Mouse (Mus musculus): Measurements from ENCODE around the gene Rbm15b.

The Rbm15b gene

DNA sequence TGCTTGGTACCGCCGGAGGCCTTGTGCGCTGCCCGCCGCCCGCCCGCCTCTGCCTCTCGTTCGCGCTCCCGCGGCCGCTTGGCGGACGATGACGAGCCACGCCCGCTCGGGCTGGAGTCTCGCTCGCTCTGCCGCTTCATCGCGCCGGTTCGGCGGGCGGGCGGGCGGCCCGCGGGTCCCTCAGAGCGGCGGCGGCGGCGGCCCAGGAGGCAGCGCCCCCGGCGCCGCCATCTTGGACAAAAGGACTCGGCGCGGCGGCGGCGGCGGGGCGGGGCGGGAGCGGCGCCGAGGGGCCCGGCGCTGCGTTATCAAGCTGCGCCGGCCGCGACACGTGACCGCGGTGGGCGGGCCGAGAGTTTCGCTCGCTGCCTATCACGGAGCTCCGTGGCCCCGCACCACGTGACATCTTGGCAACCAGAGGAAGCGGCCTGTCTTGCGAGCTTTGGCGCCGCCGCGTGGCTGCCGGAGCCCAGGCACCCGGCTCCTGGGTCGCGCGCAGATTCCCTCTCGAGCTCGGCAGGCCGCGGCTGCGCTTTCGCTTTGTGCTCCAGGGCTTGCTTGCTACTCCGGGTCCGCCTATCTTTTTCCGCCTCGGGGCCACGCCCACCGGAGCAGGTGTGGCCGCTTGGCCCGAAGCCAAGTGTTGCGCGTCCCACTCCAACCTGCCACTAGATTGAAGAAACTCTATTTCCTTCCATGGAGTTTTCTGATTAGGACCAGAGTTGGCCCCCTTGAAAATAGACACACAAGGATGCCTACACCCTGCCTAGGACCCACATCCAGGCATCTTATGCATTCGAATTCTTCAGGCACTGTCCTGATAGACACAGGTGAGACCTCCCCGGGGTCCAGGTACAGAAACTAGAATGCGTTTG lies at the start of gene Rbm15b:
TSS of gene Rbm15b (minus strand) at position 601 of the 875 bp plus-strand sequence.
- DNase-seq (ENCODE audit: low read depth) = peak; percentile 94

DNA sequence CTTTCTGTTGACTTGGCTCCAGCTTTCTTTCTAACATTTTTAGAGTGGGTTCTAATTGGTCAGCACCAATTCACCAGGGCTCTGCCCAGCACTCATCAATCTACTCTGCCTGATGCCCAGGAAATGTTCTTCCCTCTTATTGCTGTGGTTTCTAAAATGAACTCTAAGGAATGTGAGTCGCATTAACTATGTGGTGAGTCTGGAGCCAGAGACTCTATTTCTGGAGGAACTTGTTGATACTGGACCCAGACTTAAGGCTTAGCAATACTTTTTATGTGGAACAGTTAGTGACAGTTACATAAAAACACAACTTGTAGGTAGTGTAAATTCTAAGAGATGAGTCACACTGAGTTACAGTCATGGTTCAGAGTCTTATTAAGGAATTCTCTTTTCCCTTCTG lies 47.8 kb upstream of the Rbm15b start:
- DNase-seq (ENCODE audit: low read depth) = no peak

DNA sequence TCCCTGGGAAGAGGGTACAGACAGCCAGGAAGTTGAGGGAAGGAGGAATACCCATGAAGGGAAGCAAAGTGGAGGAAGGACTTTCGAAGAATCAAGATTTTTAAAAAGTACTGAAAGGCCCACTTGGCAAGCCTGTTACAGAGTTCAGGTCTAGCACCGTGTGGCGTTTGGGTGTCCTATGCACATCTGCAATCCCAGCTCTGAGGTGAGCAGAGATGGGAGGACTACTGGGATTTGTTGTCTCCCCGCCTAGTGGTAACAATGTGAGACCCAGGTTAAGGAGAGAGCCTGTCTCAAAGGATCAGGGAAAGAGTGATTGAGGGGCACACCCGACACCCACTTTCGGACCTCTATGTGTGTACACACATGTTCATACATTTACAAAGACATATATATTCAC lies 27.6 kb upstream of the Rbm15b start:
- no peak for DNase-seq (ENCODE audit: low read depth)

DNA sequence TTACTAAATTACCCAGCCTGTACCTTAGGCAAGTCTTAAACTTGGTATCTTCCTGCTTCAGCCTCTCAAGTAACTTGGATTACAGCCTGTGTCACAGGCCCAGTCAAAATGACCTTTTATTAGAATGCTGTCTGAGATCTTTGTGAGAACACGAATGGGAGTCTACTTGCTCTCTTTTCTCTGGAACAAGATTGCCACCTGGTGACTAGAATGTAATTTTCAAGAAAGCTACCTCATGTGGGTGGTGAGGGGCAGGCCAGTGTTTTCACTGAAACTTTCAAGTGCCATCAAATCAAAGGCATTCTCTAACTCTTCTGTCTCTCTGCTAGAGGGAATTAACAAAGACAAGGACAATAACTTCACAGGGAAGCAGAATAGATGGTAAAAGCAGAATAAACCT lies 26.5 kb upstream of the Rbm15b start:
- no peak for DNase-seq (ENCODE audit: low read depth)

DNA sequence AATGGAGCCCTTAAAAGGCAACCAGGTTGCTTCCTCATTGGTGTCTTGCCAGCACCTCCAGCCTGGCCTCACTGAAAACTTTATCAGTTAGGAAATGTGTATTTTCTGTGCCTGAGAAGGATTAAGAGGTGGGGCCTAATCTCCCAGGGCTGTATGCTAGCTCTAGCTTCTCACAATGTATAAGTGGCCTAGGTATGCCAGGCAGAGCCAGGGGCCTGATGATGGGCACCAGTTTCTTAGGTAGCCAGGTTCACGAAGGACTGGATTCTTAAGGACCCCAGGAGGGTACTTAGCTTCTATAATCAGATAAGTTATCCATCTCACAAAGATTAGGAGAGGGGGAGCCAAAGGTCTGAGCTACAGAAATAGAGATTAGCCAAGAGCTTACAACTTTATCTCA lies 24.4 kb upstream of the Rbm15b start:
- no peak for DNase-seq (ENCODE audit: low read depth)

DNA sequence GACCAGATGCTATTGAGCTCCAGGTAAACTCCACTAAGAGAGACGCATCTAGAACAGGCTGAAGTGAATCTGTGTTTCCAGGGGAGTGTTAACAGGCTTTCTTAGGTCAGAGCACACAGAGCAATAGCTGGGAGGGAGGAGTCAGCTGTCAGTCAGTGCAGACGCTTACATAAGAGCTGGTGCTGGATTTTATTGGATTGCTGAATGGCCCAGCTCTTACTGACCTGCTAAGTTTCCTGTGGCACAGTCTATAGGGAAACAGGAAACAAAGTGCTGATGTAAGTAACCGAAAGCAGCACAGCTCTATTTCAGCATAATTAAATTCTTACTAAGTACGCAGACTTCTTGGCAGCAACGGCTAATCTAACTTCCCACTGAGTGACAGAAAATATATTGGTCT lies 21.5 kb upstream of the Rbm15b start:
- no peak for DNase-seq (ENCODE audit: low read depth)

DNA sequence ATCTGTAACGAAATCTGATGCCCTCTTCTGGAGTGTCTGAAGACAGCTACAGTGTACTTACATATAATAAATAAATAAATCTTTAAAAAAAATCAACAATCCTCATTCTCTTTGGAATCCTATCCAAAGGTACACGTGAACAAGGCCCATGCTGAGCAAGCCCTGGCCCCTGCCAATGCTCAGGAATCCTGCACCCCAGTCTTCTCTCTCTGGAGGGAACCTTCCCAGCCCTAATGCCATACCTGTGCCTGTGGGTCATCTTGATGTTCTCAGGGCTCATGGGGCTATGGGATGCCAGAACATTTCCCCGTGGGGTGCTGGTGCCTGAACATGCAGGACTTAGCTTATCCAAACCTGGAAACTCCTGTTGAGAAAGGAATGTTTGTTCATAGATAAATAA lies 20.9 kb upstream of the Rbm15b start:
- no peak for DNase-seq (ENCODE audit: low read depth)

DNA sequence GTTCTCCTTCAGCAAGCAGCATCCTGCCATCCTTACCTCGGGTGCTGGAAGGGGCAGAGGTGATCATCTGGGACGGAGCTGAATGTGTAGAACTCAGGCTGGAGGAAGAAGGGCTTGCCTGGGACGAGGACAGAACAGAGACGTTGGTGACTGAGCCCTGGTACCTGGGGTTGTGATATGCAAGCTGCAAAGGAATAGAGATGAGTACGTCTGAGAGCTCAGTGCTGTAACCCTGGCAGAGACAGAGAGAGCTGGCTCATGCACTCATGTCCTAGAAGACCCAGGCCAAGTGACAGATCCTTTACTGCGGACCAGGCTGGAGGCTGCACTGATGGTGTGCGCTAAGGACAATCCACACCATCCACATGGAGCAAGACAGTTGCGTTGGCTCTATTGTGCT lies 19.4 kb upstream of the Rbm15b start:
- no peak for DNase-seq (ENCODE audit: low read depth)

DNA sequence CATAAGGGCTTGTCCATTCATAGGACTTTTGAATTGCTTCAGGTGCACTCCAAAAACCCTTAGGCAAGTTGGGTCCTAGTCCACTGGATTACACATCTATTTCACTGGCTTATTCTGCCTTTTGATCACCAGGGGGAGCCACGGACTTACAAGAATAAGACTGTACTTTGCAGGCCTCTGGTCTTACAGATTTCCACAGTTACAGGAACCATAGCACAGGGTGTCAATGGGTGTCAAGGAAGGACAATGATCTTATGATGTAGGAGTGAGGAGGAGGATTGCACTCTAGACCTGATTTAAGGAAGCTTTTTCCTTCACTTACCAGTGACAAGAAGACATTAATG lies 16.5 kb upstream of the Rbm15b start:
- peak; percentile 58 for DNase-seq (ENCODE audit: low read depth)

DNA sequence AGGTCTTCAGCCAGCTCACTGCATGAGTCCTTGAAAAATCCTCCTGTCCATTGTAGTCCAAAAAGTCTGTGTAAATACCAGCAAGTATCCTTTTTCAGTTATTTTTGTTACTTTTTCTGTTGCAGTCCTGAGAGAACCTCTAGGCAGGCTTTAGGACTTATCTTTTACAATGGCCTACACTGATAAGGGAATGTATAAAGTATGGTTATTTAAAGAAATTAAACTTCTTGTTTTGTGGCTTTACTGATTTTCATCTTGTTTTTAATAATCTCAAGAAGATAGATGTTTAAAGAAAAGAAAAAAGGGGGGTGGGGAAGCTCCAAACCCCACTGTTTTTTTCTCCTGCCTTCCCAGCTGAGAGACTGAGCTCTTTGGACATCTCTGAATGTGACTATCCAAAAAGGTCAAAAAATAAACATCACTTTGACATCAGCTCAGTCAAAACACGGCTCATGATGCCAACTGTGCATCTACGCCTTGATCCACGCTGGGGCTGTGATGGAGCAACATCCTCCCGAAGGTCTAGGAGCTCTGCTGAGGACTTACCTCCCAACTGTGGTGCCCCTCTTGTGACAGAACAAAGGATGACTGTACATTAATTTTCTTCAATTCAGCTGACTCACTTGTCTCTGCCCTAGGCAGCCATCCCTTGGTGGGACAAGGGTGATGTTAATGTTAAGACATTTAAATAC lies 16.0 kb upstream of the Rbm15b start:
- no peak for DNase-seq (ENCODE audit: low read depth)

DNA sequence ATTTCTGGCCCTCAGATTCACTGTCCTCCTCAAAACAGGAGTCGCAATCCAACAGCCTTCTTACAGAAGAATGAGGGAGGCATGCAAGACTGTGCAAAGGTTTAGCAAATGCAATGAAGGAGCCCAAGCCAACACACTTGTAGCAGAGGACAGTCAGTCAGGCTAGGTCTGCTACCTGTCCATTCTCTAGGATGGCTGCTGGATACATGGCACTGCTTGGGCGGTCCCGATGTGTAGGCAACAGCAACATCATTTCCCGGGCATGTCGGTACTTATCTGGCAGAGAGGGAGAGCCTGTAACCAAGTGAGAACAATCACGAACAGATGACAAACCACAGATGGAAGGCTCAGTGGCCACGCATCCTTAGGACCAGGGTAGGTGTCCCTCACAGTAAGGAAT lies 14.4 kb upstream of the Rbm15b start:
- DNase-seq (ENCODE audit: low read depth) = no peak

DNA sequence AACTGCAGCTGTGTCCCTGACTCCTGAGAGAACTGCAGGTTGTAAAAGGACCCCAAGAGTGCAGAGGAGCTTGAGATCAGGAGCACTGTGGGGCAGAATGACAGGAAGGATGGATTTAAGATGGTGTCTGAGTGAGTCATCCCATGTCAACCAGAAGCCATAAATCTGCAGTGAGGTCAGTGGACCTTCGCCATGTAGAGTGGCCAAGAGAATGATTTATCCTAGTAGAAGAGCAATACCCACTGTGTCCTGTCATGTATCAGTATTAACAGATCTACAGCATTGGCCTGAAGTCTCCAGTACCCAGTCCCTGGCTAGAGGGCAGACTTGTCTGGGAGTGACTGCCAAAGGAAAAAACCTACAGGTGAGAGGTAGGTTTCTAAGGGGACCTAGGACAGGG lies 11.7 kb upstream of the Rbm15b start:
- no peak for DNase-seq (ENCODE audit: low read depth)

DNA sequence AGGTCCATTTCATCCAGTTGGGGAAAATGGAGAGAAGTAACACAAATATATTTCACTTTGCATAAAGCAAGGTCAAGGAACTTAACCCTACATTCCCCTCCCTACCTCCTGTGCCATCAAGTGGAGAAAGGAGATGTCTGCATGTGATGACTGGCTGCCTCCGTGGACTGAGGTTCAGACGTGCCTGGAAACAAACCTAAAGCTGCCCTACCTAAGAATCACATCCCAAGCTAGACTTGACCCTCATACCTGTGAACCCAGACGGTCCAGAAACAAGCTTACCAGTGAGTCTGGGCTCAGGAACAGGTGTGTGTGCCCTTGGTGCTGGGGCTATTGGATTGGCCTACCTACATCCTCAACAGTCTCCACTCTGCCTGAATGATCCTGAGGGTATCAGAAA lies 6.1 kb upstream of the Rbm15b start:
- no peak for DNase-seq (ENCODE audit: low read depth)

DNA sequence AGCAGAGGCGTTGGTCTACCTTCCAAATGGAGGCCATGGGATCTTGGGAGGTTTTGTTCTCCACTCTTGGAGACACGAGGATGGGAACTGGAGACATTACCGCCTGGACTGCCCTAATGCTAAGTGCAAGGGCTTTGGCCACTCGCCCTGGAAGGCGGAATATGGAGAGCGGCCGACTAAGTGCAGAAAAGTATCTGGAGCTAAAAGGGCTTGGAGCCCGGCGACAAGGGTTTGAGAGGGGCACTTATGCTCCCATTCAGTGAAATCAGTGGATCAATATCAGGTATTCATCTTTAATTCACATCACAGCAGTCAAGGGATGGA lies 5.3 kb upstream of the Rbm15b start:
- no peak for DNase-seq (ENCODE audit: low read depth)

DNA sequence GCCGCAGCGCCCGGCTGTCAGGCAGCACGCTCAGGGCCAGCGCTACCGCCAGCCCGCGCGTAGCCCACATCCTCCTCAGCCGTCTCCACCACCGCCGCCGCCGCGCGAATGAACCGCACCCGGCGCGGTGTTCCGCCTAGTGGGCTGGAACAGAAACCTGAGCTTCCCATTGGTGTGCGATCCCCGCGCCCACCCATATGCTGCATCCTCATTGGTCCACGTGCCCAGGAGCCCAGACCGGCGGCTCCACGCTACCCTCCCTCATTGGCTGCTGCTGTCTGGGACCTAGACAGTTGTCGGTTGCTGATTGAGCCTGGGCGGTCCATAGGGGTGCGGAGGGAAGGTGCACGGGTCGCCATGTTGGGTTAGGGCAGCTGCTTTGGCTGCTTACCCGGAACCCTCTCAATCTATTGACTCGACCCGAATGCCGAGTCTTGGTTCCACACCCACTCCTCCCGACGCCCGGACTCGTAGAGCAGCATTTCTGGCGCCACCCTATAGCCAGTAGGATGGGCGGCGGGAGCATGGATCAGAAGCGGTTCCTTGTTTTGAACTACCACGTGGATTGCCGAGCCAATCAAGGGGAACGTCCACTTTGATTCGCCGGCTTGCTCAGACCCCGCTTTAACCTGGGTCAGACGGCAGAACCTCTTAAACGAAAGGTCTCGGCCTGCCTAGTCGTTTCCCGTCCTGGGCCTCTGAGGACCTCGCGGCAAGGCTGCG lies 4.8 kb upstream of the Rbm15b start, which contains the start of gene Manf:
TSS of gene Manf (minus strand) at position 151 of the 723 bp plus-strand sequence.
- peak; percentile 93 for DNase-seq (ENCODE audit: low read depth)

DNA sequence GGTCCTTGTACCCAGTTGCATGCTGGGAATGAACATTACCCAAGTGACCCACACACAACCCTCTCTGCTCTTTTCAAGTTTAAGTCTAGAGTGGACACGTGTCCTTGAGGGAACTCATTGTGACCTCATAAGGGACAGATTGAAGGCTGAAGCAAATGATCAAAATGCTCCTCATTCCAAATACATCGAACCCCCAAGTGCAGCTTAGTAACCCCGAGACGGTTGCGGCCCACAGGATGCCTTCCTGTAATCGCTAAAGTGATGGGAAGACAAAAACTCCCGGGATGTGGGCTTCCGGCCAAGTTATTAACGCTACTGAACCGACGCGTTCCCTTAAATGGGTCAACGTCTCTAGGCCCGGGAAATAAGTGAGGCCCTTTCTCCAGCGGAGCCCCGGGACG lies 4.1 kb upstream of the Rbm15b start:
- no peak for DNase-seq (ENCODE audit: low read depth)

DNA sequence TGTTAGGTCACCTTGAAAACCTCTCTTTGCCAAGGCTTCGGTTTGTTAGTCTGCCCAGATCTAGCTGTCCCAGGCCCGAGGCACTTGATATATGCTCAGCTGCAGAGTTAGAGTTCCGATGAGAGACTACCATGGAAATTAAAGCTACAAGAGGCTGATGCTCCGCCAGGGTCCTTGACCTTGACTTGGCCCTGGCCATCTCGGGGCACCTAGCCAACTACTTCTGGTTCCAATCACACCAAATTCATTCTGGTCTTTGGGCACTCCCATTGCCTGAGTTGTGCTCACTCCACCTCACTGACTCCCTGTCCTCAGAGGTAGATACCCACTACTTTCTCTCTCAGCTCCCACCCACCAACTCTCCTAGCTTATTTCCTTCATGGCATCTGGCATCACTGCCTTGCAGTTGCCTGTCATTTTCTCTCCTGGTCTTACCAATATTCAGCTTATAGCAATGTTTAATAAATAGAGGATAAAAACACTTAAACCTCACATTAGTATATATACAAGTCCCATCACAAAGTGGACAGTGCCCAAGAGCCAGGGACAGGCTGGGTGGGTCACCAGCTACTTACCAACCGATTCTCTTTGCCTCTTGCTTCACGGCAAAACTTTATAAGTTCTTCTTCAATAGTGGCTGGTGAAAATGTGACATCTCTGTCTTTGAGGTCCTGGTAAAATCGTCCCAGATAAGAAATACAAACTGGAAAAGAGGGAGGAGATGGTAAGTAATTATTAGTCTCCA lies 3.4 kb upstream of the Rbm15b start:
- no peak for DNase-seq (ENCODE audit: low read depth)

DNA sequence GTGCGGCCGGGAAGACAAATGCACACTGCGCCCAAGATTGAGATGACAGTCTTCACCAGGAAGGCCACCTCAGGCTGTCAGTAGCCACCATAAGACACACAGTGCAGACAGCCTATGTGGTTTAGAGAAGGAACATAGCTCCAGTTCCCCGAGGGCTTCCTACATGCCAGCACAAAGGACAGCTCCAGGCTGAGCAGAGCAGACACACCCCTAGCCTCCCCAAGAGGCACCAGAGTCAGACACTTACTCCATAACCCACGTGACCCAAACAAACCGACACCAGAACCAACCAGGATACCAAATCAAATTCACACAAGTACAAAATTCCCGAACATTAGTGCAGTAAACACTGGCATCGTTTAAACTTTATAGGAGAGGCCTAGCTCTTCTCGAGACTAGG lies 2.1 kb upstream of the Rbm15b start:
- DNase-seq (ENCODE audit: low read depth) = no peak

DNA sequence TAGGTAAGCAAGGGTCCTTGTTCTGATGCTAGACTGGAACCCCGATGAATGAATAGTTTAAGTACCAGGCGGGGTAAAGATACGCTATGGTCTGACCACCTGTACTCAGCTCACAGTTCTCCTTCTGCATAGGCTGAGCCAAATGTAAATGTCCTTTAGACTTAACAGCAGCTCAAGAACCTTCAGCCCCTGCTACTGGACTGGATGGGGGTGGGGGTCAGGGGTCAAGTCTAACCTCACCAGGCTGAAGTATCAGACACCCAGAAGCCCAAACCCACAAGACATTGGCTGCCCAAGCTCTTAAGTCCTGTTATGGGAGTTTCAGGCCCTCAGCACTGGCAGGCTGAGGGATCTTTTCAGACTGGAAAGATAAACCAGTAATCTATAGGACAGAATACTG lies 1.1 kb upstream of the Rbm15b start:
- DNase-seq (ENCODE audit: low read depth) = no peak

DNA sequence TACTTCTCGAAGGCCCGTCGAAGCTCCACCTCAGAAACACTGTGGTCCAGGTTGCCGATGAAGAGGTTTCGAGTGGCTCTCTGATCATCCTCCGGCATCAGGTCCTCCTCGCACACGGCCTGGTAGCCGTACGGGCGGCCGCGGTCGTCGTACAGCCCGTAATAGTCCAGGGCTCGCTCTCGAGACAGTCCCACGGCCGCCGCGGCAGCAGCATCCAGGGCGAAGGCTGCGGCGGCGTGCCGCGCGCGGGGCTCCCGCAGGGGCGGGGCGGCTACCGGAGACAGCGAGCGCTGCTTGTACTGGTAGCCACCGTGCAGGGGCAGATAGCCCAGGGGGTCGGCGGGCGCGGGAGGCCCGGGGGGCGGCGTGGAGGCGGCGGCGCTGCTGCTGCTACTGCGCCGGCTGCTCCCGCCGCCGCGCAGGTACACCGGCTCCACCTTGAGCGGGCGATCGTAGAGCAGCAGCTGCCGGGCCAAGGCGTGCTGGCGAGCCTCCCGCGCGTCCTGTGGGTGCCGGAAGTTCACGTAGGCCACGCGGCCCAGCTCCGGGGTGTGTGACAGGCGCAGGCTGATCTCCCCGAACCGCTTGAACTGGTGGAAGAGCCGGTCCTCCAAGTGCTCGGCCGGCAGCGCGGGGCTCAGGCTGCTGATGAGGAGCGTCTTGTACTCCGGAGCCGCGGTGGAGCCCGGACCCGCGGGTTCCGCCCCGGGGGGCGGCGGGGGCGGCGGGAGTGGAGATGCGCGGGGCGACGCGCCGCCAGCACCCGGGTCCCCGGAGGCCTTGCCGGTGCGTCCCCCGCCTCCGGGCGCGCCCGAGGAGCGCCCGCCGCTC lies 1.1 kb downstream of the Rbm15b start:
- no peak for DNase-seq (ENCODE audit: low read depth)

Data from c-Kit-positive CD71-negative TER-119-negative erythroid progenitor cells, embryonic 14.5 days (primary cell).